Mouse (Mus musculus) kidney, adult 8-10 months (tissue): ENCODE data around the gene Krtap5-5.
"Not testable (repeated sequence)": the region's sequence is repeated elsewhere in the genome, so short reads cannot be mapped to it uniquely, and the experiment has no call there.

ENCODE experiments used
- DNase-seq, 2 experiments: peaks; one replicate each; pipeline ENCODE4 v3.0.0; 2022

The Krtap5-5 gene

GRCm38 (mm10) chr7:142229871-142230270, at the start of gene Krtap5-5:
TSS of gene Krtap5-5 (minus strand) at chr7:142229971.
- DNase-seq: not testable (repeated sequence)

- DNase-seq: not testable (repeated sequence)
Measured at GRCm38 (mm10) chr7:142279291-142279690, 49.5 kb upstream of the Krtap5-5 start.

- peak; percentile 28 to 60 for DNase-seq
Measured at GRCm38 (mm10) chr7:142278183-142278582, 48.4 kb upstream of the Krtap5-5 start.

GRCm38 (mm10) chr7:142274263-142274662, 44.5 kb upstream of the Krtap5-5 start, which contains the start of gene Gm4559:
TSS of gene Gm4559 (minus strand) at chr7:142274363.
- DNase-seq: not testable (repeated sequence)

GRCm38 (mm10) chr7:142258254-142258653, 28.5 kb upstream of the Krtap5-5 start, which contains the start of gene Gm2431:
TSS of gene Gm2431 (minus strand) at chr7:142258354.
- DNase-seq: not testable (repeated sequence)

- peak in 1 of 2 experiments; percentile 25 for DNase-seq
Measured at GRCm38 (mm10) chr7:142255517-142255916, 25.7 kb upstream of the Krtap5-5 start.

- peak; percentile 9 to 21 for DNase-seq
Measured at GRCm38 (mm10) chr7:142249824-142250223, 20.1 kb upstream of the Krtap5-5 start.

- DNase-seq: no peak
Measured at GRCm38 (mm10) chr7:142240978-142241377, 11.2 kb upstream of the Krtap5-5 start, which contains the start of gene Gm40460. TSS of gene Gm40460 (minus strand) at chr7:142241078.

GRCm38 (mm10) chr7:142231540-142231939, 1.8 kb upstream of the Krtap5-5 start:
- no peak for DNase-seq

- DNase-seq: no peak
Measured at GRCm38 (mm10) chr7:142224518-142224917, 5.3 kb downstream of the Krtap5-5 start.

GRCm38 (mm10) chr7:142212136-142212535, 17.6 kb downstream of the Krtap5-5 start:
- not testable (repeated sequence) for DNase-seq

- DNase-seq: no peak
Measured at GRCm38 (mm10) chr7:142211559-142211958, 18.2 kb downstream of the Krtap5-5 start, which contains the start of gene Gm7579. TSS of gene Gm7579 (plus strand) at chr7:142211859.

GRCm38 (mm10) chr7:142206891-142207290, 22.9 kb downstream of the Krtap5-5 start:
- not testable (repeated sequence) for DNase-seq

GRCm38 (mm10) chr7:142205488-142205887, 24.3 kb downstream of the Krtap5-5 start:
- DNase-seq: no peak

GRCm38 (mm10) chr7:142201064-142201463, 28.7 kb downstream of the Krtap5-5 start, which contains the start of gene Krtap5-3:
TSS of gene Krtap5-3 (plus strand) at chr7:142201364.
- no peak for DNase-seq

- DNase-seq: no peak
Measured at GRCm38 (mm10) chr7:142198748-142199147, 31.0 kb downstream of the Krtap5-5 start.

- no peak for DNase-seq
Measured at GRCm38 (mm10) chr7:142190289-142190688, 39.5 kb downstream of the Krtap5-5 start, which contains the start of gene Gm10153. TSS of gene Gm10153 (minus strand) at chr7:142190389.

GRCm38 (mm10) chr7:142188156-142188555, 41.6 kb downstream of the Krtap5-5 start:
- no peak for DNase-seq

GRCm38 (mm10) chr7:142181021-142181420, 48.8 kb downstream of the Krtap5-5 start:
- DNase-seq: no peak
